Mouse (Mus musculus) MEL (cell line): ENCODE results near the gene Cacna1c. TPM values are rescaled to one million over a fixed set of nuclear protein-coding genes. Genes with fewer than 3 reads are reported as not detected.

ENCODE experiments used
- DNase-seq: peaks from one replicate; pipeline ENCODE4 v3.0.0; 2011; ENCODE audit warnings: low read depth, low spot score
- H3K27ac ChIP-seq: 2 replicates; pipeline ENCODE4 v1.5.1; 2012; ENCODE audit warnings: low read depth, mild to moderate bottlenecking, control low read depth, low read length, moderate library complexity; ENCODE audit not compliant: control insufficient read depth
- H3K27me3 ChIP-seq, 2 experiments: fragments of 150-350 bp in 1 of 2; sonication (generic) in 1 of 2; 2 replicates each; pipeline ENCODE4 v1.6.1; 2012; ENCODE audit warnings: low read length in 2 of 2, mild to moderate bottlenecking in 2 of 2, improper control_type of control experiment in 1 of 2, moderate library complexity in 1 of 2; ENCODE audit not compliant: insufficient read depth in 2 of 2, control insufficient read depth in 1 of 2
- H3K36me3 ChIP-seq, 2 experiments: 2 replicates each; pipeline ENCODE4 v1.6.1; 2012 to 2014; ENCODE audit warnings: low read length in 2 of 2, improper control_type of control experiment in 1 of 2, inconsistent platforms in 1 of 2, mild to moderate bottlenecking in 1 of 2; ENCODE audit not compliant: insufficient read depth in 2 of 2, control insufficient read depth in 1 of 2
- H3K4me1 ChIP-seq, 2 experiments: fragments of 150-350 bp in 1 of 2; sonication (generic) in 1 of 2; 2 replicates each; pipeline ENCODE4 v1.6.1; 2012; ENCODE audit warnings: low read length in 2 of 2, improper control_type of control experiment in 1 of 2, mild to moderate bottlenecking in 1 of 2; ENCODE audit not compliant: insufficient read depth in 2 of 2, control insufficient read depth in 1 of 2
- H3K4me3 ChIP-seq, 2 experiments: fragments of 150-350 bp in 1 of 2; sonication (generic) in 1 of 2; 2 replicates each; pipeline ENCODE4 v1.5.1; 2012; ENCODE audit warnings: low read depth in 2 of 2, low read length in 2 of 2, mild to moderate bottlenecking in 2 of 2, moderate library complexity in 2 of 2, control low read depth in 1 of 2, improper control_type of control experiment in 1 of 2; ENCODE audit not compliant: control insufficient read depth in 1 of 2, insufficient read depth in 1 of 2
- H3K79me2 ChIP-seq: 2 replicates; pipeline ENCODE4 v1.6.1; 2012; ENCODE audit warnings: mild to moderate bottlenecking, low read length, moderate library complexity; ENCODE audit not compliant: control insufficient read depth, poor library complexity, insufficient read depth
- H3K9ac ChIP-seq: 2 replicates; pipeline ENCODE4 v1.6.1; 2012; ENCODE audit warnings: low read depth, mild to moderate bottlenecking, control low read depth, low read length, moderate library complexity; ENCODE audit not compliant: control insufficient read depth, poor library complexity, severe bottlenecking
- H3K9me3 ChIP-seq: fragments of 150-350 bp; sonication (generic); replicated peaks from 2 replicates; pipeline ENCODE4 v1.6.1; 2012; ENCODE audit warnings: mild to moderate bottlenecking, low read length, improper control_type of control experiment, moderate library complexity; ENCODE audit not compliant: insufficient read depth
- BHLHE40 ChIP-seq: IDR thresholded peaks from 2 replicates; pipeline ENCODE4 v1.6.1; 2012; ENCODE audit warnings: low read depth, mild to moderate bottlenecking, inconsistent platforms, low read length, improper control_type of control experiment, borderline replicate concordance
- CHD2 ChIP-seq: IDR thresholded peaks from 2 replicates; pipeline ENCODE4 v1.6.1; 2011; ENCODE audit warnings: low read length, improper control_type of control experiment
- CTCF ChIP-seq, 3 experiments: IDR thresholded peaks in 2 of 3; conservative IDR thresholded peaks in 1 of 3; 2 replicates each; pipeline ENCODE4 v1.5.1; 2011 to 2012; ENCODE audit warnings: low read length in 3 of 3, low read depth in 2 of 3, mild to moderate bottlenecking in 2 of 3, improper control_type of control experiment in 1 of 3, inconsistent platforms in 1 of 3, mixed read lengths in 1 of 3, moderate library complexity in 1 of 3; ENCODE audit not compliant: control insufficient read depth in 1 of 3, insufficient read depth in 1 of 3, poor library complexity in 1 of 3, severe bottlenecking in 1 of 3
- E2F4 ChIP-seq: IDR thresholded peaks from 2 replicates; pipeline ENCODE4 v1.6.1; 2011; ENCODE audit warnings: low read depth, low read length, improper control_type of control experiment, borderline replicate concordance
- ELF1 ChIP-seq: IDR thresholded peaks from 2 replicates; pipeline ENCODE4 v1.6.1; 2014; ENCODE audit warnings: low read depth, mild to moderate bottlenecking, inconsistent platforms, low read length, improper control_type of control experiment, moderate library complexity
- KAT2A ChIP-seq: conservative IDR thresholded peaks from 2 replicates; pipeline ENCODE4 v1.6.1; 2012; ENCODE audit warnings: low read depth, low read length, improper control_type of control experiment, inconsistent platforms
- MAFK ChIP-seq: IDR thresholded peaks from 2 replicates; pipeline ENCODE4 v1.6.1; 2011; ENCODE audit warnings: low read depth, mild to moderate bottlenecking, low read length, improper control_type of control experiment, borderline replicate concordance
- MAX ChIP-seq: IDR thresholded peaks from 2 replicates; pipeline ENCODE4 v1.6.1; 2011; ENCODE audit warnings: low read length, improper control_type of control experiment
- MEF2A ChIP-seq: IDR thresholded peaks from 2 replicates; pipeline ENCODE4 v1.6.1; 2014; ENCODE audit warnings: low read depth, mild to moderate bottlenecking, inconsistent platforms, low read length, improper control_type of control experiment; ENCODE audit not compliant: poor library complexity, insufficient replicate concordance, severe bottlenecking; ENCODE audit errors: extremely low read depth
- MXI1 ChIP-seq: IDR thresholded peaks from 2 replicates; pipeline ENCODE4 v1.6.1; 2011; ENCODE audit warnings: mild to moderate bottlenecking, low read depth, low read length, improper control_type of control experiment
- MYC ChIP-seq: IDR thresholded peaks from 2 replicates; pipeline ENCODE4 v1.6.1; 2011; ENCODE audit warnings: low read depth, mild to moderate bottlenecking, low read length, improper control_type of control experiment, moderate library complexity
- NELFE ChIP-seq: IDR thresholded peaks from 2 replicates; pipeline ENCODE4 v1.6.1; 2011; ENCODE audit warnings: low read depth, low read length, improper control_type of control experiment
- NRF1 ChIP-seq: IDR thresholded peaks from 2 replicates; pipeline ENCODE4 v1.6.1; 2014; ENCODE audit warnings: low read depth, mild to moderate bottlenecking, inconsistent platforms, low read length, improper control_type of control experiment, moderate library complexity; ENCODE audit not compliant: poor library complexity, insufficient read depth, severe bottlenecking
- POLR2A ChIP-seq, 2 experiments: IDR thresholded peaks; 2 replicates each; pipeline ENCODE4 v1.6.1; 2011 to 2012; ENCODE audit warnings: low read length in 2 of 2, mild to moderate bottlenecking in 2 of 2, control low read depth in 1 of 2, improper control_type of control experiment in 1 of 2, low read depth in 1 of 2, moderate library complexity in 1 of 2; ENCODE audit not compliant: control insufficient read depth in 1 of 2, insufficient read depth in 1 of 2, poor library complexity in 1 of 2
- POLR2AphosphoS2 ChIP-seq: IDR thresholded peaks from 2 replicates; pipeline ENCODE4 v1.6.1; 2011; ENCODE audit warnings: low read length, improper control_type of control experiment
- RAD21 ChIP-seq: IDR thresholded peaks from 2 replicates; pipeline ENCODE4 v1.6.1; 2011; ENCODE audit warnings: mild to moderate bottlenecking, low read depth, low read length, improper control_type of control experiment
- RCOR1 ChIP-seq: IDR thresholded peaks from 2 replicates; pipeline ENCODE4 v1.6.1; 2012; ENCODE audit warnings: low read depth, mild to moderate bottlenecking, inconsistent platforms, low read length, improper control_type of control experiment
- SIN3A ChIP-seq: IDR thresholded peaks from 2 replicates; pipeline ENCODE4 v1.6.1; 2012; ENCODE audit warnings: low read length, improper control_type of control experiment, inconsistent platforms
- SMC3 ChIP-seq: IDR thresholded peaks from 2 replicates; pipeline ENCODE4 v1.6.1; 2011; ENCODE audit warnings: low read depth, low read length, improper control_type of control experiment
- TAL1 ChIP-seq: IDR thresholded peaks from 2 replicates; pipeline ENCODE4 v1.6.1; 2012; ENCODE audit warnings: mild to moderate bottlenecking, inconsistent platforms, low read length, moderate library complexity, mixed read lengths
- TBP ChIP-seq: IDR thresholded peaks from 2 replicates; pipeline ENCODE4 v1.8.0; 2011; ENCODE audit warnings: low read depth, low read length, improper control_type of control experiment
- ZC3H11A ChIP-seq: IDR thresholded peaks from 2 replicates; pipeline ENCODE4 v1.6.1; 2012; ENCODE audit warnings: low read depth, mild to moderate bottlenecking, inconsistent platforms, low read length, improper control_type of control experiment
- ZNF384 ChIP-seq: IDR thresholded peaks from 2 replicates; pipeline ENCODE4 v1.6.1; 2012; ENCODE audit warnings: low read depth, mild to moderate bottlenecking, inconsistent platforms, low read length, improper control_type of control experiment
- polyA plus RNA-seq, 2 experiments: library from polyadenylated mRNA; stranded (reverse) in 1 of 2; unstranded in 1 of 2; fragments of >175 nt in 1 of 2; fragments of >200 nt in 1 of 2; gene quantifications; 2 replicates each; pipeline versions ENCODE4 v1.2.1 to v1.2.4; 2012; ENCODE audit warnings: low replicate concordance in 2 of 2, low read depth in 1 of 2; ENCODE audit not compliant: insufficient read length in 2 of 2, insufficient read depth in 1 of 2, missing spikeins in 1 of 2
- total RNA-seq: library from RNA; depleted of rRNA; stranded (reverse); fragments of 300-350 nt; gene quantifications from 2 replicates; pipeline ENCODE4 v1.2.3, GENCODE M21; 2012

Cacna1c gene
- total and polyA plus RNA-seq, 3 experiments: 3.4 to 4.4 TPM; not detected in 1

- no peaks in the 10 kb centered on the region for H3K9me3 ChIP-seq
- DNase-seq: no peak
- H3K9ac ChIP-seq: no peak overlapping the region
- H3K27ac ChIP-seq: no peak overlapping the region
- peaks cover 0 to 2% of the 10 kb centered on the region in 2 experiments; a peak in 1 of 4 replicates for H3K27me3 ChIP-seq
- H3K79me2 ChIP-seq: no peaks in the 10 kb centered on the region
- H3K36me3 ChIP-seq: peaks cover 0 to 4% of the 10 kb centered on the region in 2 experiments; a peak in 1 of 4 replicates
- TF ChIP-seq MEF2A (no peak), ZNF384 (no peak)
- H3K4me1 ChIP-seq: no peaks in the 10 kb centered on the region
- H3K4me3 ChIP-seq: no peak overlapping the region
Observed at GRCm38 (mm10) chr6:119224451-119225195, 28.4 kb upstream of the Cacna1c start.

- H3K4me3 ChIP-seq: no peak overlapping the region
- TF ChIP-seq TAL1 (no peak), ZC3H11A (peak; percentile 69), POLR2AphosphoS2 (no peak), RAD21 (peak; percentile 81), SMC3 (peak; percentile 83), CTCF (IDR thresholded peaks at IDR 0.05 in 2 of 3, conservative IDR thresholded peaks at IDR 0.05 in 1 of 3; ENCODE audit: control insufficient read depth in 1 of 3, insufficient read depth in 1 of 3, low read depth in 2 of 3, low read length in 3 of 3, poor library complexity in 1 of 3, severe bottlenecking in 1 of 3) (peak; percentile 71 to 85 (median 75)), MYC (0 out of 2 replicates have a peak, but pooled peaks have one; percentile 40)
- H3K27ac ChIP-seq: no peak overlapping the region
- H3K9ac ChIP-seq: no peak overlapping the region
- H3K79me2 ChIP-seq: no peaks in the 10 kb centered on the region
- no peaks in the 10 kb centered on the region for H3K9me3 ChIP-seq
- H3K36me3 ChIP-seq: peaks cover 0 to 4% of the 10 kb centered on the region in 2 experiments; a peak in 1 of 4 replicates
- no peaks in the 10 kb centered on the region for H3K4me1 ChIP-seq
- peak; percentile 53 for DNase-seq
- H3K27me3 ChIP-seq: no peaks in the 10 kb centered on the region
Observed at GRCm38 (mm10) chr6:119220297-119220696, 24.1 kb upstream of the Cacna1c start.

GRCm38 (mm10) chr6:119219237-119219870 is 23.1 kb upstream of the Cacna1c start:
- TF ChIP-seq MAX: no peak
- no peak for TF ChIP-seq TBP
- no peak for TF ChIP-seq MAFK
- TF ChIP-seq CHD2: no peak
- no peak for TF ChIP-seq SIN3A
- TF ChIP-seq MYC: no peak
- no peak for TF ChIP-seq RCOR1
- no peak for TF ChIP-seq KAT2A
- TF ChIP-seq ZNF384: no peak
- TF ChIP-seq BHLHE40: no peak
- no peak for TF ChIP-seq E2F4
- TF ChIP-seq POLR2A (IDR thresholded peaks at IDR 0.05; ENCODE audit: control insufficient read depth in 1 of 2, insufficient read depth in 1 of 2, low read depth in 1 of 2, low read length in 2 of 2, poor library complexity in 1 of 2): no peak
- no peak for TF ChIP-seq NELFE
- TF ChIP-seq POLR2AphosphoS2: no peak
- TF ChIP-seq ELF1: no peak
- no peak for TF ChIP-seq MXI1
- TF ChIP-seq TAL1: no peak
- no peak for TF ChIP-seq MEF2A
- TF ChIP-seq NRF1: no peak
- DNase-seq: no peak
- Histone ChIP-seq H3K36me3 (peaks cover 0 to 4% of the 10 kb centered on the region in 2 experiments; a peak in 1 of 4 replicates), H3K4me3 (no peak overlapping the region), H3K9me3 (no peaks in the 10 kb centered on the region), H3K9ac (no peak overlapping the region), H3K27me3 (no peaks in the 10 kb centered on the region), H3K79me2 (no peaks in the 10 kb centered on the region), H3K4me1 (no peaks in the 10 kb centered on the region), H3K27ac (no peak overlapping the region)
